Mouse (Mus musculus) embryonic facial prominence, embryonic 14.5 days (tissue): ENCODE results near the gene Krt222. TPM values are rescaled to one million over a fixed set of nuclear protein-coding genes. Genes with fewer than 3 reads are reported as not detected.
A peak's percentile ranks its signal among the peaks of the same experiment; 100 is the strongest.

Experiments
- ATAC-seq: fragments of 200-750 bp; cut with Nextera tagmentation; 2 replicates; pipeline ENCODE4 v1.8.0; 2017; ENCODE audit warnings: low read depth, moderate number of reproducible peaks, moderate TSS enrichment
- DNase-seq: peaks from one replicate; pipeline ENCODE4 v3.0.0-alpha.2; 2015; ENCODE audit warnings: low spot score
- H3K27ac ChIP-seq: fragments of 300-500 bp; sonication (generic); replicated peaks from 2 replicates; pipeline ENCODE4 v1.5.1; 2014; ENCODE audit warnings: low read depth, mild to moderate bottlenecking, low read length, moderate library complexity
- H3K27me3 ChIP-seq: fragments of 300-500 bp; sonication (generic); replicated peaks from 2 replicates; pipeline ENCODE4 v1.6.1; 2014; ENCODE audit warnings: low read length; ENCODE audit not compliant: control insufficient read depth, insufficient read depth
- H3K36me3 ChIP-seq: fragments of 300-500 bp; sonication (generic); 2 replicates; pipeline ENCODE4 v1.6.1; 2014; ENCODE audit warnings: low read length, mixed read lengths; ENCODE audit not compliant: control insufficient read depth, insufficient read depth
- H3K4me1 ChIP-seq: fragments of 300-500 bp; sonication (generic); 2 replicates; pipeline ENCODE4 v1.6.1; 2014; ENCODE audit warnings: antibody characterized with exemption, low read length; ENCODE audit not compliant: control insufficient read depth, insufficient read depth
- H3K4me2 ChIP-seq: fragments of 300-500 bp; sonication (generic); 2 replicates; pipeline ENCODE4 v1.6.1; 2014; ENCODE audit warnings: low read depth, mild to moderate bottlenecking, low read length, moderate library complexity, mixed read lengths
- H3K4me3 ChIP-seq: fragments of 300-500 bp; sonication (generic); 2 replicates; pipeline ENCODE4 v1.5.1; 2014; ENCODE audit warnings: low read depth, mild to moderate bottlenecking, low read length
- H3K9ac ChIP-seq: fragments of 300-500 bp; sonication (generic); 2 replicates; pipeline ENCODE4 v1.6.1; 2014; ENCODE audit warnings: low read depth, mild to moderate bottlenecking, low read length, moderate library complexity, mixed read lengths
- H3K9me3 ChIP-seq: fragments of 300-500 bp; sonication (generic); 2 replicates; pipeline ENCODE4 v1.6.1; 2016; ENCODE audit warnings: low read length; ENCODE audit not compliant: control insufficient read depth
- WGBS: fragments of 180-500 bp; shearing (Covaris S2); extraction: QIAGEN DNeasy Blood & Tissue Kit; methylation state at CpG from one replicate; pipeline ENCODE4 v1.1.7; 2014; 5-methylcytosine and 5-hydroxymethylcytosine counted together
- polyA plus RNA-seq: library from polyadenylated mRNA; unstranded; fragments of >200 nt; fragmentation: Nextera tagmentation; extraction: Ambion mirVana; gene quantifications from 2 replicates; pipeline ENCODE4 v1.2.1, GENCODE M21; 2014

Krt222 gene
- polyA plus RNA-seq, 1 experiment from 2014 or later, result 0.70 TPM

DNA sequence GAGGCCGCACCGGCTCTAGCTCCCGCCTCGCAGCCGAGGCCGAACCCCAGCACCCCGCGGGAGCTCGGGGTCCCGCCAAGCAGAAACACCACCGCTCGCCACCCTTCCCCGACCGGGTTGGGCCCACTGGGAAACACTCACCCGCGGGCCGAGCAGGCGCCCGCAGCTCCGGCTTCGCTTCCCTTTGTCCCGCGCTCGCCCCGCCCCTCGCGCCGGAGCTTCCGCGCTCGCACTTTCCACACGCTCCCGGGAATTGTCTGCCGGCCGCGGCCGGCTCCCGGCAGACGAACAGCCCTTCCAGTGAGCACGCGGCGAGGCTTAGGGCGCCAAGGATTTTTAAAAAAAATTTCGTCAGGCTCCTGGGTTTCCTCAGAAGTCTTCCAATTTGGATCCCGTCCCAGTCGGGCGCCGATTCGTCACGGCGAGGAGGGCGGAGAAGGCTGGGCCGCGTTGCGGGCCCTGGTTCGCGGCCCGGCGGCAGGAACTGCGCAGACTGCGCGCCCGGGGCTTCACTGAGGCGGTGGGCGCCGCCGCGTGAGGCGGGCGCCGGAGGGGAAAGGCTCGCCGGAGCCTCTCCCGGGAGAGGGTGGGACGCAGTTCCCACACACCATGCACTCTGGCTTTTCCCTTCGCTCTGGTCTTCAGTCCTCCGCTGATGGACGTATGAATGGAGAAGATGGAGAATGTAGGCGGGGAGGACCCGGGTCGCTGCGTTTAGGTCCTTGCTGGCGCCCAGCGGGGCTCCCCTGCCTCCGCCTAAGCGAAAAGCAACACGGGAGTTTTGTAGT, 13.4 kb downstream of the Krt222 start, which contains the start of gene Smarce1:
Gene Smarce1 (minus strand): TSS at position 757 of the 788 bp plus-strand sequence.
- Histone ChIP-seq H3K27me3 (no peaks in the 10 kb centered on the region), H3K9ac (peak within 1 kb of the TSS; percentile 99), H3K27ac (peak within 1 kb of the TSS; percentile 100), H3K4me3 (peak within 1 kb of the TSS; percentile 88), H3K36me3 (peaks cover 24% of the 10 kb centered on the region), H3K4me2 (peak within 1 kb of the TSS; percentile 76), H3K9me3 (no peaks in the 10 kb centered on the region), H3K4me1 (peaks cover 22% of the 10 kb centered on the region)
- WGBS, result under 1% methylated on average over 73 of the region's 87 CpGs
- DNase-seq, result peak; percentile 86
- ATAC-seq, result peak; percentile 92

DNA sequence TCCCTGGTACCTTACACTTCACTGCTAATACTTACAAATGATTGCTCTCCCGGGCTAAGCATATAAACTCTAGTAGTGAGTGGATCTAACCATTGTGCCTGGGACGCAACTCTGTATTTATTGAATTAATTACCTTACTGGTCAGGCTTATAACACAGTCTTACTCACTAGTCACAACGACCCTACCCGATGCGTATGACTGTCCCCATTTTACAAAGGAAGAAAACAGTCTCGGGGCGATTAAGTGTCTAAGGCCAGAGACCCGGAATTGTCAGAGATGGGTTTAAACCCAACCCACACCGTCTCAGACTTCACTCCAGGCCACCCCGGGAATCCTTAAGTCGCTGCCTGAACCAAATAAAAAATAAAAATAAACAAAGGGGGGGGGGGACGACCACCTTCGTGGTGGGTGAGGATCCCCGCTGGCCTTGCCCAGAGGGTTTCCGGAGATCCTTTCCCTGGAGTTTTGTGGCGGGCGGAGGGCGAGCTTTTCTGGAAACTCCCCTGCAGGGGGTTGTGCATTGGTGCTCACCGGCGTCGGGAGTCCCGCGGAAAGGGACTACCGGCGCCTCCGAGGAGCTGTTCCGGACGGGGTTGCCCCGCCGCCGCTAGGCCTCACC, 14.1 kb downstream of the Krt222 start:
- DNase-seq, result peak; percentile 23
- no peaks in the 10 kb centered on the region for H3K9me3 ChIP-seq
- peak; percentile 51 for ATAC-seq
- peaks cover 31% of the 10 kb centered on the region for H3K36me3 ChIP-seq
- peak overlapping the region; percentile 76 for H3K4me2 ChIP-seq
- peak overlapping the region; percentile 88 for H3K4me3 ChIP-seq
- H3K27ac ChIP-seq, result peak overlapping the region; percentile 100
- WGBS, result under 1% methylated on average over 31 of the region's 31 CpGs
- H3K4me1 ChIP-seq, result peaks cover 22% of the 10 kb centered on the region
- no peaks in the 10 kb centered on the region for H3K27me3 ChIP-seq
- peak overlapping the region; percentile 99 for H3K9ac ChIP-seq

DNA sequence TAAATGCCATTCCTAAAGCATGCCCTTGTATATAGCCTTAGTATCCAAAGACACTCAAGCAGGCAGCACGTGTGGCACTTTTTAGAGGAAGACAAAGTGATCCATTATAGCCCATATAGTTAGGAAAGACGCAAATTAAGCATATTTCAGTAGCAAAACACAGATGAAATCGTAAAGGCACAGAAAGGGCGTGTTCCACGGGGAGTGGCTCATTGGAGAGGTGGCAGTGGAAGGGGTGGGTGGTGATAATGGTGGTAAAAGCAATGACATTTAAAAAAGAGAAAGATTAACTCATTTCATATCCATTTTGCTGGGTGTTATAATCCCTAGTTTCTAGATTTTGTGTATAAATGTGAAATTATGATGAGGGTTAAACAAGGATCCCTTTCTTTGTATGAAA, 17.6 kb downstream of the Krt222 start:
- no peak for ATAC-seq
- no peak overlapping the region for H3K9ac ChIP-seq
- peaks cover 61% of the 10 kb centered on the region for H3K36me3 ChIP-seq

DNA sequence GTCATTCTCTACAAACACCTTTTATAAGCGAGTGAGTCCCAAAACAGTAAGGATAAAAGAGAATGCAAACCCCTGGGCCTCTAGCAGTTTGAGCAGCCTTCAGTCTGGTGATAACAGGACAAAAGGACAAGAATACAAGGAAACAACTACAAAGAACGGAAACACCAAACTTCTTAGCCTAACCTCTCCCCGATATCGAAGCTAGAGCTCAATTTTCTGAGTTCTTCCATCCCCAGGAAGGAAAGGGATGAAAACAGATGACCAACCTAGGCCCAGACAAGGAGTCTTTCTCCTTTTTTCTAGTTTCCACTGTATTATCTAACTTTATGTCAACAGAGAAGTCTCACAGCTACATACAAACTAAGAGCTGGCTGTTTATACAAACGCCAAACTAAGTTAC, 20.6 kb downstream of the Krt222 start:
- H3K9ac ChIP-seq, result no peak overlapping the region
- no peak for DNase-seq
- peaks cover 90% of the 10 kb centered on the region for H3K36me3 ChIP-seq
- no peak overlapping the region for H3K27ac ChIP-seq
- H3K4me1 ChIP-seq, result peaks cover 8% of the 10 kb centered on the region; the same call in 1 of the 2 replicates
- H3K9me3 ChIP-seq, result no peaks in the 10 kb centered on the region
- WGBS, result 84% methylated on average over 5 of the region's 5 CpGs
- no peaks in the 10 kb centered on the region for H3K27me3 ChIP-seq
- ATAC-seq, result no peak
- H3K4me2 ChIP-seq, result no peak overlapping the region
- H3K4me3 ChIP-seq, result no peak overlapping the region

More for the DNA sequence above, 17.6 kb downstream of the Krt222 start:
- Histone ChIP-seq H3K4me1 (peaks cover 16% of the 10 kb centered on the region), H3K9me3 (no peaks in the 10 kb centered on the region), H3K27me3 (no peaks in the 10 kb centered on the region), H3K27ac (no peak overlapping the region), H3K4me2 (no peak overlapping the region), H3K4me3 (no peak overlapping the region)
- no peak for DNase-seq
- 81% methylated on average over 5 of the region's 5 CpGs for WGBS

DNA sequence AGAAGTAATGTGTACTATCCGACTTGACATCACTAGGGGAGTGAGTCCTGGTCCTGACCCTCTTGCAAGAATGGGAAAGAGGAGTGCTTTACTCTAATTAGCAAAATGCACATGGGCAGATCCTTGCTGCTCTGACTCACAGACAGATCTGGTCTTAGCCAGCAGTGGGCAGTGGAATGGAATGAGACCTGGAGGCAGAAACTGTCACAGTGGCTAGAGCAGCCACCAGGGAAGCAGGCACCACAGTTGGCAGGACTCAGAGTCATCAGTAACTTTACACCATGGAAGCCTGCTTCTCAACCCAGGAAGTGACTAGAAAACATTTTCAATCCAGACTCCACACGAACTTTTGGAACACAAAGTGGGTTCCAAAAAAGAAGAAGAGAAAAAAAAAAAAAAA, 22.1 kb downstream of the Krt222 start:
- Histone ChIP-seq H3K27me3 (no peaks in the 10 kb centered on the region), H3K9me3 (no peaks in the 10 kb centered on the region), H3K4me2 (no peak overlapping the region), H3K27ac (no peak overlapping the region), H3K4me3 (no peak overlapping the region), H3K36me3 (peaks cover 91% of the 10 kb centered on the region), H3K4me1 (no peaks in the 10 kb centered on the region), H3K9ac (no peak overlapping the region)
- 68% methylated on average over 2 of the region's 2 CpGs for WGBS
- DNase-seq (no peak), ATAC-seq (no peak)

DNA sequence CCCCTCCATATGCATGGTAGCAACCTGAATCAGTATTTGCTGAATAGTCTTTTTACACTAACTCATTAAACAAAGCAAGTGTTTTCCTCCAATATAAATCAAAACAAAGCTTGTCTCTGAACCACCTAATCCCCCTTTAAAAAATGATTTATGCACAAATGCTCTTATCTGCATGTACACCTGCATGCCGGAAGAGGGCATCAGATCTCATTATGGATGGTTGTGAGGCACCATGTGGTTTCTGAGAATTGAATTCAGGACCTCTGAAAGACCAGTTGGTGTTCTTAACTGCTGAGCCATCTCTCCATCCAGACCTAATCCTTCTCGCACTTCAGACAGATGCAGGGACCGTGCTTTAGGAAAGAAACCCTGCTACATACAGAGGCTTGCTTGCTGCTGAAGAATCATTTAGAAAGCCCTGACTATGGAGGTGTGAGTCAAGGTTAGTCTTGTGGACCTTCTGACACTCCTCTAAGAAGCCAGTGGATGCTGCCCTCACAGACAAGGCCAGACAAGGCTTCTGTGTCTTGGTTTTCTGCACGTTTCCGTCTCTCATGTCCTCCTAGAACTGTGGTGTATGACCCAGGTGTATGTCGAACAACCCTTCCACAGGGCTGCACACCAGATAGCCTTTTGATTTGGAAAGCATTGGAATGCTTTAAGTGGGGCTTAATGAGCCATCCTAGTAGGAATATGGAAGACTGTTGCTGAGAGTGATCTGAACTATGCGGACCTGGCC, 26.5 kb downstream of the Krt222 start:
- H3K27ac ChIP-seq, result no peak overlapping the region
- no peak overlapping the region for H3K4me3 ChIP-seq
- ATAC-seq, result no peak
- no peak overlapping the region for H3K4me2 ChIP-seq
- no peak for DNase-seq
- no peaks in the 10 kb centered on the region for H3K4me1 ChIP-seq
- WGBS, result 94% methylated on average over 7 of the region's 7 CpGs
- H3K36me3 ChIP-seq, result peaks cover 96% of the 10 kb centered on the region
- H3K9ac ChIP-seq, result no peak overlapping the region
- no peaks in the 10 kb centered on the region for H3K27me3 ChIP-seq
- no peaks in the 10 kb centered on the region for H3K9me3 ChIP-seq

DNA sequence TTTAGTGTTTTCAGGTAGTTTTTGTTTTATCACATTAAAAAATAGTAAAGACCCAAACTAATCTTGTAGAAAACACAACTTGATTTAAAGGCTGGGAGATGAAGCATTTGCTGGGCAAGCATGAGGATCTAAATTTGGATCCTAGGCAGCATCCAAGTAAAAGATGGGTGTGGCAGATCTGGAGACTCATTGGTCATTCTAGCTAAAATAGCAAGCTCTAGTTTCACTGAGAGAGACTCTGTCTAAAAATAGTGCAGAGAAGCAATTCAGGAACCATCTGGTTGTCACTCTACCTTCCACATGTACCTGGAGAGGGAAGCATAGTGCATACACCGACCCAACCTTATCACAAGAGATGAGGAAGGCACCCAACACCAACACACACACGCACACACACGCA, 27.7 kb downstream of the Krt222 start:
- 98% methylated on average over 3 of the region's 3 CpGs for WGBS
- Histone ChIP-seq H3K4me2 (no peak overlapping the region), H3K9ac (no peak overlapping the region), H3K4me3 (no peak overlapping the region), H3K9me3 (no peaks in the 10 kb centered on the region), H3K36me3 (peaks cover 99% of the 10 kb centered on the region), H3K27me3 (no peaks in the 10 kb centered on the region), H3K4me1 (no peaks in the 10 kb centered on the region), H3K27ac (no peak overlapping the region)
- DNase-seq (no peak), ATAC-seq (no peak)

DNA sequence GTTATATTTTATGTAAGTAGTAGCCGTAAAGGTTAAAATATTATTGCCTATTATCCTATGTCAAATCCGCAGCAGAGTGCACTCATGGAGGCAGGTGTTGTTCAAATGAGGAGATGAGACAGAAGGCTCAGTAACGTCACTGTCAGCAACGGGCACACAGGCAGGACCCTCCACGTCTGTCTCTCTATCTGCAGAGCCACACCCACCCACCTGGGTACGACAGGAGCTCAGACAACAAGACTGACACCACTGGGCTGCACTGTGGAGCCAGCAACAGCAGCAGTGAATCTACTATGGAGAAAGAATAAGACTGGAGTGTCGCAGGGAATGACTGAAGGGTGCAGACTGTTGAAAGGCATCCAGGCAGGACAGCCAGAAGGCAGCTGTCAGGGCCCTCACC, 31.2 kb downstream of the Krt222 start:
- H3K4me1 ChIP-seq, result no peaks in the 10 kb centered on the region
- H3K4me2 ChIP-seq, result no peak overlapping the region
- H3K9me3 ChIP-seq, result no peaks in the 10 kb centered on the region
- WGBS, result 81% methylated on average over 7 of the region's 7 CpGs
- DNase-seq, result no peak
- H3K36me3 ChIP-seq, result peaks cover 91% of the 10 kb centered on the region
- no peak overlapping the region for H3K4me3 ChIP-seq
- H3K9ac ChIP-seq, result no peak overlapping the region
- H3K27me3 ChIP-seq, result no peaks in the 10 kb centered on the region
- no peak for ATAC-seq
- no peak overlapping the region for H3K27ac ChIP-seq
